Mouse (Mus musculus): ENCODE measurements around the gene Pias4. TPM values are rescaled to one million over a fixed set of nuclear protein-coding genes. Genes with fewer than 3 reads are reported as not detected.
A peak's percentile ranks its signal among the peaks of the same experiment; 100 is the strongest.

Gene Pias4
- total and polyA plus RNA-seq, 3 experiments, result 21.0 to 40.4 TPM; not detected in 1

- TF ChIP-seq POLR2A (IDR thresholded peaks at IDR 0.05; ENCODE audit: control insufficient read depth in 1 of 2, insufficient read depth in 1 of 2, low read depth in 1 of 2, low read length in 2 of 2, poor library complexity in 1 of 2), result peak; percentile 55 to 83
- TF ChIP-seq MAZ (IDR thresholded peaks at IDR 0.05; ENCODE audit: low read depth, low read length), result peak; percentile 56; the same call in 1 of the 2 replicates
- TF ChIP-seq HCFC1 (IDR thresholded peaks at IDR 0.05; ENCODE audit: low read depth, low read length), result peak; percentile 75
Measured at GRCm38 (mm10) chr10:81168521-81169244, 960 bp upstream of the Pias4 start (continued).

DNA sequence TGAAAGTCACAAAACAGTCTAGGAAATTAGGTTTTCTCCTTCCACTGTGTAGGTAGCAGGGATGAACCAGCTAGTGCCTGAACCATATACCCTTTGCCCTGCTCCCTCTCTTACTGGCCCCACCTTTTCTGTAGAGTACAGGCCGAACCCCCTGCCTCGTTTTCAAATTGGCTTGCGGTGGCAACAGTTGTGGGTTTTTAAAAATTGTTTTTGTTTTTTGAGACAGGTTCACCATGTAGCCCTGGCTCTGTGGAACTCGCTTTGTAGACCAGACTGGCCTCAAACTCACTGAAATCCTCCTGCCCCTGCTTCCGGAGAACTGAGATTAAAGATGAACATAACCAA is 336 bp upstream of the Pias4 start:
- no peak for DNase-seq (ENCODE audit: low read depth, low spot score)
- H3K4me1 ChIP-seq (ENCODE audit: control insufficient read depth in 1 of 2, insufficient read depth in 2 of 2, low read length in 2 of 2), result peaks cover 0 to 8% of the 10 kb centered on the region in 2 experiments; a peak in 1 of 4 replicates

GRCm38 (mm10) chr10:81165118-81165517 is 2.6 kb downstream of the Pias4 start:
- H3K4me3 ChIP-seq (ENCODE audit: control insufficient read depth in 1 of 2, insufficient read depth in 1 of 2, low read depth in 2 of 2, low read length in 2 of 2), result no peak overlapping the region
- no peak overlapping the region for H3K9ac ChIP-seq (ENCODE audit: control insufficient read depth, low read depth, low read length, poor library complexity, severe bottlenecking)
- H3K27me3 ChIP-seq (ENCODE audit: control insufficient read depth in 1 of 2, insufficient read depth in 2 of 2, low read length in 2 of 2), result no peaks in the 10 kb centered on the region
- H3K36me3 ChIP-seq (ENCODE audit: control insufficient read depth in 1 of 2, insufficient read depth in 2 of 2, low read length in 2 of 2), result peaks cover 2 to 3% of the 10 kb centered on the region in 2 experiments; a peak in 3 of 4 replicates
- no peak overlapping the region for H3K27ac ChIP-seq (ENCODE audit: control insufficient read depth, low read depth, low read length)
- H3K9me3 ChIP-seq (replicated peaks; ENCODE audit: insufficient read depth, low read length), result no peaks in the 10 kb centered on the region
- peaks cover 31% of the 10 kb centered on the region for H3K79me2 ChIP-seq (ENCODE audit: control insufficient read depth, insufficient read depth, low read length, poor library complexity)
- H3K4me1 ChIP-seq (ENCODE audit: control insufficient read depth in 1 of 2, insufficient read depth in 2 of 2, low read length in 2 of 2), result peaks cover 0 to 4% of the 10 kb centered on the region in 2 experiments; a peak in 1 of 4 replicates
- no peak for DNase-seq (ENCODE audit: low read depth, low spot score)
- TF ChIP-seq EP300 (IDR thresholded peaks at IDR 0.05; ENCODE audit: low read depth in 1 of 2, low read length in 2 of 2) (no peak), MAX (IDR thresholded peaks at IDR 0.05; ENCODE audit: low read length) (no peak), RCOR1 (IDR thresholded peaks at IDR 0.05; ENCODE audit: low read depth, low read length) (no peak), CHD2 (IDR thresholded peaks at IDR 0.05; ENCODE audit: low read length) (no peak), MAZ (IDR thresholded peaks at IDR 0.05; ENCODE audit: low read depth, low read length) (no peak), ZC3H11A (IDR thresholded peaks at IDR 0.05; ENCODE audit: low read depth, low read length) (no peak), MYB (IDR thresholded peaks at IDR 0.05; ENCODE audit: low read depth, low read length) (no peak), NELFE (IDR thresholded peaks at IDR 0.05; ENCODE audit: low read depth, low read length) (no peak), KAT2A (conservative IDR thresholded peaks at IDR 0.05; ENCODE audit: low read depth, low read length) (no peak), ZNF384 (IDR thresholded peaks at IDR 0.05; ENCODE audit: low read depth, low read length) (no peak), HCFC1 (IDR thresholded peaks at IDR 0.05; ENCODE audit: low read depth, low read length) (no peak), E2F4 (IDR thresholded peaks at IDR 0.05; ENCODE audit: borderline replicate concordance, low read depth, low read length) (no peak), USF1 (IDR thresholded peaks at IDR 0.05; ENCODE audit: low read depth, low read length) (no peak), ZKSCAN1 (IDR thresholded peaks at IDR 0.05; ENCODE audit: low read depth, low read length) (no peak)

More for the DNA sequence above, 336 bp upstream of the Pias4 start:
- no peaks in the 10 kb centered on the region for H3K9me3 ChIP-seq (replicated peaks; ENCODE audit: insufficient read depth, low read length)
- peak overlapping the region; percentile 53 to 78 for H3K4me3 ChIP-seq (ENCODE audit: control insufficient read depth in 1 of 2, insufficient read depth in 1 of 2, low read depth in 2 of 2, low read length in 2 of 2)
- peak overlapping the region; percentile 95 for H3K27ac ChIP-seq (ENCODE audit: control insufficient read depth, low read depth, low read length)
- H3K79me2 ChIP-seq (ENCODE audit: control insufficient read depth, insufficient read depth, low read length, poor library complexity), result peaks cover 25% of the 10 kb centered on the region
- H3K9ac ChIP-seq (ENCODE audit: control insufficient read depth, low read depth, low read length, poor library complexity, severe bottlenecking), result peak overlapping the region; percentile 89
- peaks cover 0 to 3% of the 10 kb centered on the region in 2 experiments; a peak in 2 of 4 replicates for H3K36me3 ChIP-seq (ENCODE audit: control insufficient read depth in 1 of 2, insufficient read depth in 2 of 2, low read length in 2 of 2)
- TF ChIP-seq TCF12 (IDR thresholded peaks at IDR 0.05; ENCODE audit: low read depth, low read length) (peak; percentile 13; the same call in 1 of the 2 replicates), KAT2A (conservative IDR thresholded peaks at IDR 0.05; ENCODE audit: low read depth, low read length) (no peak), ZNF384 (IDR thresholded peaks at IDR 0.05; ENCODE audit: low read depth, low read length) (no peak), HCFC1 (IDR thresholded peaks at IDR 0.05; ENCODE audit: low read depth, low read length) (no peak), MYC (IDR thresholded peaks at IDR 0.05; ENCODE audit: low read depth, low read length) (peak; percentile 52; the same call in 1 of the 2 replicates), POLR2A (IDR thresholded peaks at IDR 0.05; ENCODE audit: control insufficient read depth in 1 of 2, insufficient read depth in 1 of 2, low read depth in 1 of 2, low read length in 2 of 2, poor library complexity in 1 of 2) (no peak), ZMIZ1 (IDR thresholded peaks at IDR 0.05; ENCODE audit: low read depth, low read length) (peak; percentile 69), CHD1 (IDR thresholded peaks at IDR 0.05; ENCODE audit: low read depth, low read length) (0 out of 2 replicates have a peak, but pooled peaks have one; percentile 48), MAZ (IDR thresholded peaks at IDR 0.05; ENCODE audit: low read depth, low read length) (peak; percentile 45; the same call in 1 of the 2 replicates), UBTF (IDR thresholded peaks at IDR 0.05; ENCODE audit: borderline replicate concordance, insufficient read depth, low read depth, low read length) (no peak), E2F4 (IDR thresholded peaks at IDR 0.05; ENCODE audit: borderline replicate concordance, low read depth, low read length) (0 out of 2 replicates have a peak, but pooled peaks have one; percentile 73), SIN3A (IDR thresholded peaks at IDR 0.05; ENCODE audit: low read length) (peak; percentile 9; the same call in 1 of the 2 replicates), GATA1 (IDR thresholded peaks at IDR 0.05; ENCODE audit: low read depth, low read length) (no peak), ZKSCAN1 (IDR thresholded peaks at IDR 0.05; ENCODE audit: low read depth, low read length) (no peak), TAL1 (IDR thresholded peaks at IDR 0.05; ENCODE audit: low read length) (no peak), ZC3H11A (IDR thresholded peaks at IDR 0.05; ENCODE audit: low read depth, low read length) (no peak), ELF1 (IDR thresholded peaks at IDR 0.05; ENCODE audit: low read depth, low read length) (no peak), POLR2AphosphoS2 (IDR thresholded peaks at IDR 0.05; ENCODE audit: low read length) (no peak), MXI1 (IDR thresholded peaks at IDR 0.05; ENCODE audit: low read depth, low read length) (no peak; the same call in 1 of the 2 replicates), BHLHE40 (IDR thresholded peaks at IDR 0.05; ENCODE audit: borderline replicate concordance, low read depth, low read length) (no peak), RAD21 (IDR thresholded peaks at IDR 0.05; ENCODE audit: low read depth, low read length) (no peak), ETS1 (IDR thresholded peaks at IDR 0.05; ENCODE audit: low read depth, low read length) (peak; percentile 22; the same call in 1 of the 2 replicates)
- H3K27me3 ChIP-seq (ENCODE audit: control insufficient read depth in 1 of 2, insufficient read depth in 2 of 2, low read length in 2 of 2), result no peaks in the 10 kb centered on the region

All from MEL (cell line).